Mouse (Mus musculus) frontal cortex, adult (tissue): ENCODE measurements around the gene Wrap53.

Source experiments
- ATAC-seq: cut with Nextera tagmentation; 2 replicates; pipeline ENCODE4 v1.9.2; 2017; ENCODE audit warnings: mild to moderate bottlenecking, moderate library complexity, mixed read lengths; ENCODE audit not compliant: low TSS enrichment

Gene Wrap53

DNA sequence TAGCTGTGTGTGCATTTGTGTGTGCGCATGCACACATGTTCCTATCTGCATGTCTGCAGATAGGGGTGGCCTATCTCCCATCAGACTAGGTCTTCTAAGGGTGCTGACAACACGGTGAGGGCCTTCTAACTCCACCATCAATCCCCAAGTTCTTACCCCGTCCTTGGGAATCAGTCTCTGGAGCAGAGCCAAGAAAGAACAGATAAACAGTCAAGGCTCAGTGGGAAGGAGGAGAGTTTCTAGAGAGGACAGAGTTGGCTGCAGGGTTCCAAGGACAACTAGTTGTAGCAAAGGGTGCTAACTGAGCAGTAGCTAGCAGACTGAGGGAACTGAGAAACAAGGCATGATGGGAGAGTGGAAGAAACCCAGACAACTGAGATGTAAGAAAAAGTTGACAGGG, 21.7 kb upstream of the Wrap53 start:
- no peak for ATAC-seq

DNA sequence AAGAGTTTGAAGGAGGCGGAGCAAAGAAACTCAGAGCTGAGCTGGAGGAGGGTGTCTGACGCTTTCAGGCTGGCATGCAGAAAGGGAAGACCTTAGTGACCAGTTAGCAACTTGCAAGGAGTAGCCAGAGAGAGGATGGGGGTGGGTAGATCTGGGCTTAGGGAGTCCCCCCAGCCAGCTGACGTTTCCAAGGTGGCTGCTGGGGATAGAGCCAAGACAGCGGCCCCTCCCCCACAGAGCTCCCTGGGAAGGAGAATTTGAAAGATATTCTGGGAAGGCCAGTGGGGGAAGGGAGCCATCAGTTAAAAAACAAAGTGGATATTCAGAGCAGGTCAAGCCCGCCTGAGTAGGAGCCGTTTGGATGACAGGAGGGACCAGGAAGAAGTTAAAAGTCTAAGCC, 20.0 kb upstream of the Wrap53 start:
- ATAC-seq: 0 out of 2 replicates have a peak, but pooled peaks have one; percentile 44

DNA sequence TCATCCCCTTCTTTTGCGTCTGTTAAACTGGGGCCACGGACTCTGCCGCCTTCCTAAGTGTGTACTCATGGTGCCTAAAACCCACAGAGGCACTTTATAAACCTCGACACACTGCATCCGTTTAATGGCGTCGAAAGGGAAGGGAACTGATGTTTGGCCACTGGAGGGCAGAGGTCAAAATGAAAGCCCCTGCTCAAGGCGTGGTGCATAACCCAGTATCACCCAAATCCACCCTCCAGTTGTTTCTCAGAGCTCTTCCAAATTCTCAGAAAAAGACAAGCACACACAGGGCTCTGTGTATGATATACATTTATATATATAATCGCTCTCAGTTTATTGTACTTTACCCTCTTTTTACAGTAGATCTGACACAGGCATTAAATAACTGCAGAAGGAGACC, 19.4 kb upstream of the Wrap53 start:
- no peak for ATAC-seq

DNA sequence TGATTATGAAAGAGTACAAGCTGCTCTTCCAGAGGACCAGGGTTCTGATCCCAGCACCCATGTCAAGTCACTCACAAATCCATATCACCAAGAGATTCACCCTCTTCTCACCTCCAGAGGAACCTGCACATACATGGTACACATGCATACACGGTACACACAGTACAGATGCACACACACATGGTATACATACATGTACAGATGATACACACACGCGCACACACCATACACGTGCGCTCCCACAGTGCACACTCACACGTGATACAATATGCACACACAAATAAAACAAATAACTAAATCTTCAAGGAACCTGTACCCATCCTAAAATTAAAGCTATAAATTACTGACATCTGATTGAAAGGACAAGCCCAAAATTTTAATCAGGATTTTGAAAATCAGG, 14.8 kb upstream of the Wrap53 start:
- no peak for ATAC-seq

DNA sequence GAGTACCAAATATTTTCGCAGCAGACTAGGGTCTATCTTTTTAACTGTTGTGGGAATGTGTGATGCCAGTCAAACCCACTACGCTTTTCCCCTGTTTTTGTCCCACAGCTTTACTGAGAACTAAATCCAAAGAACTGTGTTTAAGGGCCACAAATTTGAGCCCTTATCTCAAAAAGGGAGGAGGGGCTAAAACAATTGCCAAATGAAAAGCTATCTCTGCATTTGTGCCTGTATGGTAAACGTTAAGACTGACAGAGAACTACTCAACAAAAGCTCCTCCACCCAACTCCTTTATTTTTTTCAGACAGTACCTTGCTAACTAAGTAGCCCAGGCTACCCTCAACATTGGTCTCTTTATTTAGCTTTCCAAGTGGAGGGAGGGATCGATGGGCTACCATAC, 12.7 kb upstream of the Wrap53 start:
- ATAC-seq: no peak

DNA sequence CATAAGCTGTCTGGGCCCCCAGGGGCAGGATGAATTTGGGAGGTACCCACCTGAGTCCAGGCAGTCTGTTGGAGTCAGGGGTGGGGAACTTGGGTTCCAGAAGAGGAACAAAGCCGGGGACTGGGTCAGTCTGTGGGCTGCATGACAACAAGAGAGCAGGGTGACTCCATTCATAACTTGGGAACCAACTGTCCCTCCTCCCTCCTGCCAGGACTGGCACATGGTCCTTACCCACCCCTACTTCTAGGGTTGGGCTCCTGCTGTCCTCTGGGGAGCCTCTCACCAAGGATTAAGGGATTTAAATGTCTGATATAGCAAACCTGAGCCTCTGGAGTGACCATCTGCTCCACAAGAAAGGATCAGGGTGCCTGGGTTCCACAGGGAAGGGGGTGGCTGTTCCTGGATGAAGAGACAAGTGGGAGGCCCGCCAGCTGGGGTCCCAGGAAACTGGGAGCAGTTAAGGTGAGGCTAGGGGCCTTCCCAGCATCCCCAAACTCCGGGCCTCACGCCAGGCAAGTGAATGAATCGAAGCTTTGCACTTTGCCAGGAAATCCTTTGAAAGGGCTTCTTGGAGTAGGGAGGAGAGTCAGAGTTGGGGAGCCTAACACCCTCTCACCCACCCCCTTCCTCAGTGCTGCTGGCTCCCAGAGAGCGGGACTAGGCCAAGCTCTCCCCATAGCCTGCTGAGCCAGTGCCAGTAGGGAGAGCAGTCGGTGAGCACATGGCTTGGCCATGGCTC, 12.0 kb upstream of the Wrap53 start:
- peak; percentile 69 for ATAC-seq

DNA sequence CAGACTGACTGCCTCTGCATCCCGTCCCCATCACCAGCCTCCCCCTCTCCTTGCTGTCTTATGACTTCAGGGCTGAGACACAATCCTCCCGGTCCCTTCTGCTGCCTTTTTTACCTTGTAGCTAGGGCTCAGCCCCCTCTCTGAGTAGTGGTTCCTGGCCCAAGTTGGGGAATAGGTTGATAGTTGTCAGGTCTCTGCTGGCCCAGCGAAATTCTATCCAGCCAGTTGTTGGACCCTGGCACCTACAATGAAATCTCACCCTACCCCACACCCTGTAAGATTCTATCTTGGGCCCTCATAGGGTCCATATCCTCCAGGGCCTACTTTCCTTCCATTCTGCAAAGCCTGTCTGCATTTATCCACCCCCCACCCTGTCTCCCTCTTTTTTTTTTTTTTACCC, 11.4 kb upstream of the Wrap53 start:
- ATAC-seq: no peak

DNA sequence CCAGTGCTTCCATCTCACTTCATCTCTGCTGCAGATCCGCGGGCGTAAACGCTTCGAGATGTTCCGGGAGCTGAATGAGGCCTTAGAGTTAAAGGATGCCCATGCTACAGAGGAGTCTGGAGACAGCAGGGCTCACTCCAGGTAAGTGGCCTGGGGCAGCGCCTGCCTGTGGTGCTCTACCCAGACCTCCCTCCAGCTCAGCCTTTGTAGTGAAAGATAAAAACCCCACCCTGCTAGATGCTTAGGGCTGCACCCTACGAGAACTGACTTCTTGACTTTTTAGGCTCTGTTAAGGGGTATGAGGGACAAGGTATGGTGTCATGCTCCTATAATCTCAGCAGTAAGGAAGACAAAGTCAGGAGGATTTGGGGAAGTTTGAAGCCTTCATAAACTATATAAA, 10.6 kb upstream of the Wrap53 start:
- ATAC-seq: no peak

DNA sequence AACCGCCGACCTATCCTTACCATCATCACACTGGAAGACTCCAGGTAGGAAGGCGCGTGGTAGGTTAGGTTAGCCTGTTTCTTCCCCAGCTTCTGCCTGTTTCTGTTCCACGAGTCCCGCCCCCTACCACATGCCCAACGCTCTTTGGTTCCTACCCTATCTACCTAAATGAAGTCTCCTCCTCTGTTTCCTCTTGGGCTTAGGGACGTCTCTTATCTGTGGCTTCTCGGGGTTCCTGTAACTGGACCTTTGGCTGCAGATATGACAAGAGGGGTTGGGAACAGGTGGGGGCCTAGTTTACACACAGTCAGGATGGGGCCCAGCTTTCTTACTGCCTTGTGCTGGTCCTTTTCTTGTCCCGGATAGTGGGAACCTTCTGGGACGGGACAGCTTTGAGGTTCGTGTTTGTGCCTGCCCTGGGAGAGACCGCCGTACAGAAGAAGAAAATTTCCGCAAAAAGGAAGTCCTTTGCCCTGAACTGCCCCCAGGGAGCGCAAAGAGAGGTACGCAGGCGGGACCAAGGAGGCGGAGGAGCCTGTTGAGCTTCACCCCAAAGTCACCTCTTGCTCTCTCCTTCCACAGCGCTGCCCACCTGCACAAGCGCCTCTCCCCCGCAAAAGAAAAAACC, 9.3 kb upstream of the Wrap53 start:
- no peak for ATAC-seq

DNA sequence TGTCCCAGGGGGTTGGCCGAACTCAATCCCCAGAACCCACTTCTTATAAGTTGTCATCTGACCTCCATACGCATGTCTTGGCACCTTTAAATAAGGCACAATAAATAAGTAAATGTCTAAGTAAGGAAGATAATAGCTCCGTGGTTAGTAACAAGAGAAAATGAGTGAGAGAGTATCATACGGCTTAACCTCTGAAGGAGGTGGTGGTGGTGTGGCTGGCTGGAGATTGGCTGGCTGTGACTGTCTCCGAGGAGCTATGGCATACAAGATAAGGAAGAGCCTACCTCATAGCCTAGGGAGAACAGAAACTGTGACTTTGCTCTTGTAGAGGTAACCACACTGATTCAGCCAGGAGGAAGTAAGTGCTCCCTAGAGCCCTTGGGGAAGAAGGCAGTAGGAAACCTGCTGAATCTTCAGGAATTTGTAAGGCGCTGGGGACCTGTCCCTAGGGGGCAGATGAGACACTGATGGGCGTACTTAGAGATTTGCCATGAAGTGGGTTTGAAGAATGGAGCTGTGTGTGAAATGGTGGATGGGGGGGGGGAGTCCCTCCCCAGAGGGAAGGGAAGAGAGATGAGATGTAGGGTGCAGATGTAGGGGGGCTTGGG, 5.8 kb upstream of the Wrap53 start:
- no peak for ATAC-seq

DNA sequence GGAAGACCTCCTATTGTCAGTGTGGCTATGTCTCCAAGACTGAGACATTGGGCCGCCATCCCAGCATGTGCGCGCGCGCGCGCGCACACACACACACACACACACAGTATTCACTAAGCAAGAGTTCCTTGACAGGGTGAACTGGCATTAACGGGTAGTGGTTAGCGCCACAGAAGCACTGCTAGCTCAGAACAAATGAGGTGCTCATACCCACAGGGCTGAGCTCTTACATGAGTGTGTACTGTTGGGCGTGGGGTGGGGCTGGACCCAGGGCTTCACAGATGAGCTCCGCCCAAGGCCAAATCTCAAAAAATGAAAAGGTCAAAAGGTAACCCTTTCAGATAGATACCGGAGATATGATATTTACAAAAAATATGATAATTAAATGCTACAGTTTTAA, 4.9 kb upstream of the Wrap53 start:
- ATAC-seq: no peak

DNA sequence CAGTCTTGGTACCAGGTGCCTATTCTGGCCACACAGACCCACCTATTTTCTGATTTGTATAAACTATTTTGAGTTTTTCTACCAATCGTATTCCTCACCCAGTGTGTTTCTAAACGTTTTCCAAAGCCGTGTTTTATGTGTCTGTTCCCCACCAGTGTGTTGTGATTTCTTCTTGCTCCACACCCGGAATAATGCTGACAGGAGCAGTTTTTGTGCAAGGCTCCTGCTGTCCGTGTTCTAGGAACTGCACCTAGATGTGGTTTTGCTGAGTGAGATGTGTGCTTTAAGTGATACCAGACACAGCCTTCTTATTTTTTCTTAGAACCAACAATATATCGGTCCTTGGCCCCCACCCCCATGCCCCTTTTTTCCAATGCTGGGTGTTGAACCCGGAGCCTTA, 4.0 kb upstream of the Wrap53 start:
- ATAC-seq: no peak

DNA sequence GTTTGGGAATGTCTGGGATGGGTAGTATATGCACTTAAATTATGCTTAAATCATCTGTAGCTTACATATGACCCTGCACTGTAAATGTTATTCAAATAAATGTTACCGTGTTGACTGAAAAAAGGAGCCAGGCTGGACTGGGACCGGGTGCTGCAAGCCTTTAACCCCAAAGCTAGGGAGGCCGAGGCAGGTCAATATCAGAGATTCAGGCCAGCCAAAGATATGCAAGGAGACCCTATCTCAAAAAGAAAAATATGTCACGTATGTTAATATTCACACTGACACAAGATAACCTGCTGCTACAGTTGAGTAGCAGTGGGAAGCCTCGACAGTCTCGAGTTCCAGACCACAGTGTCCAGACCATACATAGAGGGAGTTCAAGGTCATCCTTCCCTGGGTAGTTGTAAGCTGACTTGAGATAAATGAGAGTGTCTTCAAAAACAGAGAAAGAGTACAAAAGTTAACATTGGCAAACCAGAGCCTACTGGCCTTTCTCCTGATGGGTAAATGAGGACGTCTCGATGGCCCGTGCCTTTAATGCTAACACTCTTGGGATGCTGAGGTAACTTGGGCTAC, 2.3 kb upstream of the Wrap53 start:
- ATAC-seq: no peak

DNA sequence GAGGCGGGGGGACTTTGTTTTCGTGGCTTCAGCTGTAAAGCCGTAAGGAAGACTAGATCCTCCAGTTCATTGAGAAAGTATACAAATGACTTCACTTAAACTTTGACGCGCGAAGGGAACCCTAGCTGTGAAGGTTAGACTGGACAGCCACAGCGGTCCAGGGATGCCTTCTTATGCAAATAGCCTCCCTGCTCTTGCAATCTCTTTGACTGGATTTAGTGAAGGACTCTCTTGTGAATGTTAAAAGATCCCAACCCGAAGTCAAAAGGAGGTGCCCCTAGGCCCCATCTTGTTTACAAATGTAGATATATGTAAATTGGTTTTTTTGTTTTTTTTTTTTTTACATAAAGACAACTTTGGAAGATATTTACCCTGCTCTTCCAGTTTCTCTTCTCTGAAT, 1.8 kb upstream of the Wrap53 start:
- ATAC-seq: no peak

DNA sequence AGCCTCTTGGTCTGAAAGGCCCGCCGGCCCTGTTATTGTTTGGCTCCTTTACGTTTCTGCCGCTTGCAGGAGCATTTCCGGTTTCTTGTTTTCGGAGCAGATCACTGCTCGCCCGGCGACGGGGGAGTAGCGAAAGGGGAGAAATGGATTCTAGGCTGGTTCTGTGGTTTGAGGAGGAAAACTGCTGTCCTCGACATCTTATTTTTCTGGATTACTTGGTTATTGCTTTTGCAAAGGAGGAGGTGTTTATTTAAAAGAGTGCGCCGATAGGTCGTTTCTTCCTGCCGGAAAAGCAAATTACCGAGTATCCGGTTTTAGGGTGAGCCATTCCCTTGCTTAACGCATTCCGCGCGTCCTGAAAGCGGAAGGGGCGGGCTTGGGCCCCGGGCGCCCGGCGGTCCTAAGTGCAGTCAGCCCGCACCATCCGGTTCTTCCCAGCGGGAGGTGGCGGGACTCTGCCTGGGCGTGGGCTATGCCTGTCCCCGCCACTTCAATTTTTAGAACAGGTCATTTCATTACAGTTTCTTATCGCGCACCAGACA, 1.2 kb upstream of the Wrap53 start:
- ATAC-seq: peak; percentile 81

DNA sequence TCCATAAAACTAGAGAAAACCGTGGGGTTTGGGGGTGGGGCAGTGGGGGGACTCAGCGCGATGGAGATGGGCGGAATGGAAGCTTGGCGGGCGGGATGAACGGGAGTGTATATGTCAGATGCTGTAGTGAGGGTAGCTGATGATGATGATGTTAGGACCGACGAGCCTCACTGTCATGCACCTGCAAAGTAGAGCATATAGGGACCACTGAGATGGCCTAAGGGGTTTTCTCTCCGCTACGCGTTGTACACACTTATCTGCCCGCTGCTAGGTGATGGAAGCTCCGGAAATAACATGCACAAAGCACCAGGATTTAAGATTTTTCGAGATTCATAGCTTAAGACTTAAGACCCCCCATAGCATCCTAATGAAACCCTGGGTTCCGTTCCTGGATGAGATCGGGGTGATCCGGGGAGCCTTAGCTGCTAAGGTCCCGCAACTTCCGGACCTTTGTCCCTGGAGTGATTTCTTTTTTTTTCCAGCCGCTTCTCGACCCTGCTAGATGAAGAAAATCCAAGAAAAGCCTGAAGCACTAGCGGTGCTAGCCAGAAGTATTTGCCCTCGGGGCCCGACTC, 604 bp upstream of the Wrap53 start:
- ATAC-seq: no peak

DNA sequence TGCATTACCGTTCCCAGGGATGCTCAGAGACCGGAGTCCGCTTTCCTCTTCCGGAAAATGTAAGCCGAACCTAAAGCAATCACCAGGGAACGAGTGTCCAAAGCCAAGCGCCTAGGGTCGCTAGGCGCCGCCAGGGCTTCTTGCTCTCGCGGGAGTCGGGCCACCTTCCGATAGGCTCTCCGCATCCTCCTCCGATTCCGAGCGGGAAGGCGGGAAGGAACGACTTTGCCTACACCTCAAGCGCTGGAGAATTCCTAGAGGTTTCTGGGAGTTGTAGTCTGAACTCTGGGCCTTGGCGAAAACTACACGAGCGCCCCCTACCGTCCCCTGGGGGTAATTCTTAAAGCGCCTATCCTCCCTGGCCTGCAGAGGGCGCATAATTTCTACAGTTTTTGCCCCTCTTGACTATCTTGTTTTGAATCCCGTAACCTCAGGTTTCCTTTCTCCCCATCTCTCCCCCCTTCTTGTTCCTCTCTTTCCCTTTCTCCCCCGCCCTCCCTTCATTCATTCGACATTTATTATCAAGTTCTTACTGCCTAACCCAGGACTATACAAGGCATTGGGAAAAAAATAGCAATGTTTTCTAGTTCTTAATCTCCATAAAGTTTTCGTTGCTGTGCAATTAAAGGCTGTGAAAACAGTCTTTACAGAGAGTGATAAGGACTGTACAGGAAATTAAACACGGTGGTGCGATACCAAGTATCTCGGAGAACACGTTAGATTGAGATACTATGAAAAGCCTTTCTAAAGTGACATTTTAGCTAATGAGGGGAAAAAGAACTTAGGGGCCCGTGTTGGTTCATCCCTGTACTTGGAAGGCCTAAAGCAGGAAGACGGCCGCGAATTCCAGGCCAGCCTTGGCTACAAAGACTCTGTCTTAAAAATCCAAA, 682 bp downstream of the Wrap53 start:
- ATAC-seq: peak; percentile 89

DNA sequence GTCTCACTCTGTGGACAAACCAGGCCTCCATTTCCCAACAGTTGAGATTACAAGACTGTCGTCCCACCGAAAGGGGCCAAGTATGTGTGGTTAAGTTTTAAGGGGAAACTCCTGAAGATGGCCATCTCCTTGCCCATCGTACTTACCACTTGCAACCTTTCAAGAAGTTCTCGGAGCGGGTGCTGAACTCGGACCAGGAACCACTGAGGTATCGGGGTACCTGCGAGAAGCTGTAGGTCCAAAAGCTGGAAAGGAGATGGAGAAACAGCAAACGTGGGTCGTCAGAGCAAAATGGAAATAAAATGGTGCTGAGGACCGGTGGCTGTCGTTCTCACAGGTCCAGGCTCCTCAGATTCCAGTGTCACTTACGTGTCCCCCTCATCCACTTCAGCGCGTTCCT, 1.8 kb downstream of the Wrap53 start:
- no peak for ATAC-seq

DNA sequence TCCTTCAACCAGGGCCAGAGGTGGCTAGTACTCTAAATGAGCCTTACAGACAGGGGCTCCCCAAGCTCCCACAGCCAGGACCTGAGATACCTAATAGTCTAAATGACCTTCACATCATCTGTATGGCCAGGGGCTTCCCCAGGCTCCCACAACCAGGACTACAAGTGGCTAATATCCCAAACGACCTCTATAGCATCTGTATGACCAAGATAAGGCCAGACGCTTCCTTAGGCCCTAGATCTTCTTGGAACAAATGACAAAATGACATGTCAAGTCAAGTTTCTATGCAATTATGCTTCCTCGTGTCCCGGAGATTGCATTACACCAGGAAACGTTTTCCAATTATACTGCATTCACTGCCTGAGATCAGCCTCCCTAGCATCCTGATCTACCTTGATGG, 3.7 kb downstream of the Wrap53 start:
- no peak for ATAC-seq

DNA sequence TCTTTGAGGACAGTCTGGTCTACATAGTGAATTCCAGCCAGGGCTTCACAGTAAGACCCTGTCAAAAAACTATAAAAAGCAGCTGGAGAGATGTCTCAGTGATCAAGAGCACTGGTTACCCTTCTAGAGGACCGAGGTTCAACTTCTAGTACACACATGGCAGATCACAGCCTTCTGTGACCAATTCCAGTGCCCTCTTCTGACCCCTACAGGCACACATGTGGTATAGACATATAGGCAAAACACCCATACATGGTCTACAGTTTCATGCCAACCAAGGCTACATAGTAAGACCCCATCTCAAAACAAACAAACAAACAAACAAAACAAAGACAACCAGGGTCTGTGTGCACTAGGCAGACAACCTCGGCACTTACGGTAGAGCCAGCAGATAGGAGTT, 4.8 kb downstream of the Wrap53 start:
- no peak for ATAC-seq

DNA sequence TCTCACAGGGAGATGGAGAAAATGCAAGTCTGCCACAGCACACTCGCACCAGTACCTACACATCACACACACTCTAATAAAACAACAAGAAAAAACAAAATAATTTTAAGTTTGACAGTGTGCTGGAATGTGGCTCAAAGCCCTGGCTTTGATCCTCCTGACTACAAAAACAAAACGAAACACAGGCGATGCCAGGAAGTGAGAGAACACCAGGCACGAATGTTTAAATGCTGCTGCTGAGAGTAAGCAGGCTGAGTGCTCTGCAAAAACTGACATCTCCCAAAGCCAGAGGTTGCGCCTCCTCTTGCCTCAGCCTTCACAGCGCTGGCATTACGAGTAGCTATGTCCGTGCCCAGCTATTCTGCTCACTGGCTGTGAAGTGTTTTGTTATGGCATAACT, 14.9 kb downstream of the Wrap53 start:
- no peak for ATAC-seq
